ENCODE assay signal across 8 mouse cellular contexts in genomic region chr10:38553688-38554680, GRCm38 (mm10).
A peak's percentile ranks its signal among the peaks of the same experiment; 100 is the strongest.
DNase-seq lines count a peak whose midpoint lies in the region; ATAC-seq and TF ChIP-seq lines count a peak whose summit lies in the region.

No protein-coding gene starts in this region.

- H3K9ac ChIP-seq in forebrain, embryonic 13.5 days: peak overlapping the region; percentile 1; the same call in 1 of the 2 replicates

- H3K27ac ChIP-seq in forebrain, embryonic 13.5 days: peak overlapping the region; percentile 90
- peak overlapping the region; percentile 63 for H3K27ac ChIP-seq in left cerebral cortex, adult 2 months

- H3K4me3 ChIP-seq in forebrain, embryonic 13.5 days: peak overlapping the region; percentile 27
- peak overlapping the region; percentile 43 for H3K4me3 ChIP-seq in left cerebral cortex, adult 2 months

- peak; percentile 95 for ATAC-seq in forebrain, embryonic 13.5 days
- peak; percentile 37 to 45; a peak in 3 of 4 replicates for ATAC-seq in hematopoietic stem cell, adult 5-6 weeks (replicated peaks in 1 of 2; ENCODE audit: insufficient read depth in 1 of 2, low FRiP score in 2 of 2, low TSS enrichment in 1 of 2, low read depth in 1 of 2, poor library complexity in 2 of 2, severe bottlenecking in 2 of 2)

- no peaks in the 10 kb centered on the region for H3K9me3 ChIP-seq in forebrain, embryonic 13.5 days (replicated peaks)

- peak; percentile 75 for TF ChIP-seq CTCF in left cerebral cortex, adult 2 months (IDR thresholded peaks at IDR 0.05)

- DNase-seq in 3T3-L1 (ENCODE audit: low read depth, low spot score): peak; percentile 68
- DNase-seq in brain, embryonic 18.5 days (ENCODE audit: low read depth, low spot score): peak; percentile 66
- peak; percentile 21 to 24 for DNase-seq in left cerebral cortex, adult 2 months (ENCODE audit: extremely low spot score in 1 of 2, low spot score in 2 of 2)
- DNase-seq in lung, postnatal 4 days: peak; percentile 14 to 29
- DNase-seq in right cerebral cortex, postnatal 36 days (ENCODE audit: low spot score in 2 of 2): peak; percentile 8 to 9
- no peak for DNase-seq in urinary bladder, postnatal 36 days (ENCODE audit: low spot score in 2 of 2)

- peaks cover 13% of the 10 kb centered on the region for H3K4me1 ChIP-seq in forebrain, embryonic 13.5 days

- H3K36me3 ChIP-seq in forebrain, embryonic 13.5 days (ENCODE audit: poor library complexity, severe bottlenecking): 0 out of 2 replicates have a peak, but pooled peaks cover 5% of the 10 kb centered on the region

- no peaks in the 10 kb centered on the region for H3K27me3 ChIP-seq in forebrain, embryonic 13.5 days

- intact Hi-C loops in left cerebral cortex, adult 2 months (cut with DNase I): loop anchor here (2.0 to 10.0 kb wide), 5 partner anchors 107 to 1539 kb away; no protein-coding TSS in a partner anchor

- 2% methylated on average over 18 of the region's 18 CpGs for WGBS in forebrain, embryonic 13.5 days

- H3K4me2 ChIP-seq in forebrain, embryonic 13.5 days: peak overlapping the region; percentile 50

Comparison
In these comparisons a context has a peak if more than half of its experiments do, and no peak if none do; other contexts are left out.
1. DNase-seq: peak in 3T3-L1 (single experiment), brain, embryonic 18.5 days (single experiment), left cerebral cortex, adult 2 months (2 of 2), lung, postnatal 4 days (2 of 2) and right cerebral cortex, postnatal 36 days (2 of 2); none in urinary bladder, postnatal 36 days (0 of 2).